Mouse (Mus musculus): ENCODE data around the gene Usp26.

The Usp26 gene

DNA sequence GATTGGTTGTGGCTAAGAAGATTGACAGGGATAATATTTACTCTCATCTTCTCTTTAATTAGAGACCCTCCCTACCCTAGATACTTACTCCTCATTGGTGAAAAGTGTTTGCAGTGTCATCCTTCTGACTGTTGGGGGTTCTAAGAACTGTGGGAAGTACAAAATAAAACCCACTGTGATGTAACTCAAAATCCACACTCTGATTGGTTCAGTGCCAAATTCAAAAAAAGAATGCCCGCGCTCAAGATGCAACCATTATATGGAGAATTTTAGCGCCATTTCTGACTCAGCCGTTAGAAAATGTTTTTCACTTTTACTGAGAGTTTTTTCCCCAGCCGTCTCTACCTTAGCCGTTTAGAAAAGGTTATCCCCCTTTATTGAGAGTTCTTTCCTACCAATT, at the start of gene Usp26:
Usp26 (minus strand) TSS at position 101 of the 400 bp plus-strand sequence.
- no peak for DNase-seq

DNA sequence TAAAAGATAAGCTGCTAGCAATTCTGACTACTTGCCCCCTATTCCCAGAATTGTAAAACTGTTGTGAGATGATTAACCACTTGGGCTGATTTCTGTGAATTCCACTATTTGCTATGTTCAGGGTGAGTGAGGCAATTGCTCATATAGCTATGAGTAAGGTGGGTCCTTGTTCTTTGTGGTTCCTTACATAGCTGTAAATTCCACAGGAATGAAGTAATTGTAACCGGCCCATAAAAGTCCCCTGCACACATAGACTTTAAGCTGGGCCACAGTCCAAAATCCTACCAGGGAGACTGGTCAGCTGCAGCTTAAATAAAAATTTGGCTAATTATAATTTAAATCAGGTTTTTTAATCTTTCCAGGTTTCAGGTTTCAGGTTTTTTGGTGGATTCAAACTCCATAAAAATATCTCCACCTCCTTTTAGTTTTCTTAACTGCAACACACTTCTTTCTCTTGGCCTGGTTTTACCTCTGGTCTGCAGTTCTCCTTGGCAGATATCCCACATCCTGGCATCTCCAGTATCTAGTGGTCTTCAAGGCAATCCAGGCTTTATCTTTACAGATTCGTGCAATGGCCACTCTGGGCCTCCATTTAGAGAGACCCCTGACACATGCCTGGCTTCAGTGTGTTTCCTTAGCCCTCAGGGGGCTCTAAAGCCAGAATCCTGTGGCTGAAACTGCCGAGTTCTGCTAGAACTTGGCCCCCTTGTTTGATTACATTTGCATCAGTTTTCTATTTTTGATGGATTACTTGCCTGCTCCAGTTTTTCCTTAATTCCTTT, 13.6 kb upstream of the Usp26 start:
- DNase-seq = no peak

DNA sequence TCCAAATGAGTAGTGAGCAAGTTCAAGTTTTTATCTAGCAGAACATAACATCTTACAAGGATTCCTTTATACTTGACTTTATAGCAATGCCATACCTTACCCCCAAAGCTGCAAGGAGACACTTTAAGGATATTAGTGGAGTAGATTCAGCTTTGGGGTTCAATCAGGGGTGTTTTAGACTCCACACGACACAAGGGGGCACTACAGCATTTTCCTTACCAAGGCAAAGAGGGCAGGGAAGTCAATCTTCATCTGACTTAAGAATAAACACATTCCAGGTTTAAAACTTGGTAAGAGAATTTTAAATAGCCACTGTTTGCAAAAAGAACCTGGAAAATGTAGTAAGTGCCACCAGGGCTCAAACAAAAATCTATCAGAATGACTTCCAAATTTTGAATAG, 33.6 kb downstream of the Usp26 start:
- no peak for DNase-seq

DNA sequence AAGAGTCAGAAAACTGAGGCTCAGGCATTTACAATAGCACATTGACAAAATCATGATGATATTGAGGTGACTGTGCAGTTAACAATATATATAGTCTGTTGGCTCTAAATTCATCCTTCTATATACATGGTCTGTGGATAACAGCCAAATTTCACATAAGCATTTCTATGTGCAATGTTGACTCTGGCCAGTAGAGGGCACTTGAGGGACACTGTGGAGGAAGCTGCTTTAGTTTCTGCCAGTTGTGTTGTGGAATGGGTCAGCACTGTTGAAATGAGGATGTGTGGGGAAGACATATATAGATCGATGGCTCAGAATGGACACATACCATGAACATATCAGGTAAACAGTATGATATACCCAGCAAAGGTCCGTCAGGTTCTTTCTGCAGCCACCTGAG, 64.6 kb downstream of the Usp26 start:
- peak in 1 of 2 experiments; percentile 3 for DNase-seq

DNA sequence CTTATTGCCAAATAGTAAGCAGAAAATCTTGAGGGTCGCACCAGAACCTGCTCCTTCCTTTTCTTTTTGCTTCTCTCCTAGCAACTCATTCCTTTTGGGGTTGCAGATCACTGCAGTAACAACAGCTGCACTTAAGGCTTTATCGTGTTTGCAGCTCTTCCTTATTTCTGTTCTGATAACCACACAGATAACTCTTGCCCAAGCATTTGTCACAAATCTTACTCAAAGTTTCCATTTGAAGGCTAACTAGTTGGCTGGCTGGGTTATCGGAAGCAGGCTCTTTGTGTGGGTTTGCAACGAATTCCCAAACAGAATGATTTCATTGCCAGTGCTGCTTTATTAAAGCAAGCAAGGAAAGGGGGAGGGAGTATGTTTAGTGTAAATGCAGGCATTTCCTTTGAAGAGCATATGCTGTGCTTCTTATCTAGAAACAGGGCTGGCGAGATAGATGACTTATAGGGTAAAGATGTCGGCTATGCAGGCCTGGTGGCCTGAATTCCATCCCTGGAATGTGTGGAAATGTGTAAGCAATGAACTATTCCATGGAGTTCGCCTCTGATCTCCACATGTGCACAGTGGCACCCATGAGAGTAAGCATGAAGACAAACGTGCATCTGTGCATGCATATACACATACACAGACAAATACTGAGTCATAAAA, 86.8 kb downstream of the Usp26 start:
- DNase-seq = no peak

DNA sequence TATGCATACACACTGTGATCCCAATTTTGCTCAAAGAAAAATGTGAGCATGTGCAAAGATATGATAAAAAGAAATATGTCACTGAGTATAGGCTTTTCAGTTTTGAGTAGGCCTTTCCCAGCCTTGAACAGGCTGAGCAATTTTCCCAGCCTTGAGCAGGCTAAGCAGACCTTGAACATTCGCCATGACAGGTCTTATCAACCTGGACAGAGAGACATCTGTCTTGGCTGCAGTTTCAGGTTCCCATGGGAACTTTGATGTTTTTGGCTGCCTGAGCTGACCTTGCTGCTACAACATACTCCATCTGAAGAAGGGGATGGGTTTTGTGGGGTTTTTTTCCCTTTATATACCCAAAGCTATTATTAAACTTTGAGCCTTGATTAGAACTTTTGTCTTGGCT, 88.0 kb downstream of the Usp26 start:
- DNase-seq = no peak
